Mouse (Mus musculus) lung, embryonic 16.5 days (tissue): ENCODE measurements around the gene Podxl2. TPM values are rescaled to one million over a fixed set of nuclear protein-coding genes. Genes with fewer than 3 reads are reported as not detected.

Experiments
- ATAC-seq: fragments of 200-750 bp; cut with Nextera tagmentation; 2 replicates; pipeline ENCODE4 v1.8.0; 2017; ENCODE audit warnings: low read depth, mild to moderate bottlenecking, moderate library complexity
- H3K27ac ChIP-seq: fragments of 300-500 bp; sonication (generic); 2 replicates; pipeline ENCODE4 v1.5.1; 2014; ENCODE audit warnings: mild to moderate bottlenecking, control low read depth, low read length
- H3K27me3 ChIP-seq: fragments of 300-500 bp; sonication (generic); 2 replicates; pipeline ENCODE4 v1.6.1; 2014; ENCODE audit warnings: low read depth, low read length, mixed read lengths; ENCODE audit not compliant: control insufficient read depth, insufficient read depth
- H3K36me3 ChIP-seq: fragments of 300-500 bp; sonication (generic); 2 replicates; pipeline ENCODE4 v1.6.1; 2014; ENCODE audit warnings: low read length; ENCODE audit not compliant: control insufficient read depth, insufficient read depth
- H3K4me1 ChIP-seq: fragments of 300-500 bp; sonication (generic); replicated peaks from 2 replicates; pipeline ENCODE4 v1.6.1; 2014; ENCODE audit warnings: low read length, mixed read lengths; ENCODE audit not compliant: control insufficient read depth, insufficient read depth
- H3K4me2 ChIP-seq: fragments of 300-500 bp; sonication (generic); 2 replicates; pipeline ENCODE4 v1.6.1; 2014; ENCODE audit warnings: low read depth, low read length, control low read depth
- H3K4me3 ChIP-seq: fragments of 300-500 bp; sonication (generic); 2 replicates; pipeline ENCODE4 v1.5.1; 2014; ENCODE audit warnings: mild to moderate bottlenecking, low read length, control low read depth
- H3K9ac ChIP-seq: fragments of 300-500 bp; sonication (generic); 2 replicates; pipeline ENCODE4 v1.6.1; 2014; ENCODE audit warnings: low read length, control low read depth
- H3K9me3 ChIP-seq: fragments of 300-500 bp; sonication (generic); 2 replicates; pipeline ENCODE4 v1.6.1; 2016; ENCODE audit warnings: low read length; ENCODE audit not compliant: control insufficient read depth
- WGBS: fragments of 180-500 bp; shearing (Covaris S2); extraction: QIAGEN DNeasy Blood & Tissue Kit; methylation state at CpG from one replicate; pipeline ENCODE4 v1.1.7; 2014; 5-methylcytosine and 5-hydroxymethylcytosine counted together
- polyA plus RNA-seq: library from polyadenylated mRNA; unstranded; fragments of >200 nt; fragmentation: Nextera tagmentation; extraction: Ambion mirVana; gene quantifications from 2 replicates; pipeline ENCODE4 v1.2.1, GENCODE M21; 2015

The Podxl2 gene
- polyA plus RNA-seq, 1 experiment from 2014 or later, result 35.1 TPM

- ATAC-seq, result no peak
- Histone ChIP-seq H3K4me3 (no peak overlapping the region), H3K36me3 (peaks cover 16% of the 10 kb centered on the region), H3K9ac (no peak overlapping the region), H3K4me2 (no peak overlapping the region), H3K27ac (no peak overlapping the region; the same call in 1 of the 2 replicates), H3K9me3 (no peaks in the 10 kb centered on the region), H3K4me1 (peaks cover 14% of the 10 kb centered on the region), H3K27me3 (no peaks in the 10 kb centered on the region)
- 89% methylated on average over 12 of the region's 12 CpGs for WGBS
Observed at GRCm38 (mm10) chr6:88837999-88838398, 36.8 kb downstream of the Podxl2 start.

- Histone ChIP-seq H3K4me2 (no peak overlapping the region), H3K9me3 (no peaks in the 10 kb centered on the region), H3K9ac (no peak overlapping the region), H3K4me3 (no peak overlapping the region), H3K27me3 (no peaks in the 10 kb centered on the region), H3K36me3 (peaks cover 16% of the 10 kb centered on the region), H3K27ac (peak overlapping the region; percentile 82), H3K4me1 (peaks cover 13% of the 10 kb centered on the region)
- WGBS, result 61% methylated on average over 28 of the region's 28 CpGs
- ATAC-seq, result peak; percentile 78
Observed at GRCm38 (mm10) chr6:88836178-88836819, 38.5 kb downstream of the Podxl2 start.

- Histone ChIP-seq H3K4me2 (no peak overlapping the region), H3K36me3 (peaks cover 16% of the 10 kb centered on the region), H3K9ac (no peak overlapping the region), H3K4me1 (peaks cover 4% of the 10 kb centered on the region), H3K27me3 (no peaks in the 10 kb centered on the region), H3K4me3 (no peak overlapping the region), H3K27ac (no peak overlapping the region), H3K9me3 (no peaks in the 10 kb centered on the region)
- WGBS, result 75% methylated on average over 5 of the region's 5 CpGs
- no peak for ATAC-seq
Observed at GRCm38 (mm10) chr6:88835047-88835446, 39.8 kb downstream of the Podxl2 start.

GRCm38 (mm10) chr6:88833340-88834140 lies 41.3 kb downstream of the Podxl2 start:
- no peak overlapping the region for H3K9ac ChIP-seq
- H3K4me3 ChIP-seq, result no peak overlapping the region
- H3K36me3 ChIP-seq, result peaks cover 11% of the 10 kb centered on the region
- H3K9me3 ChIP-seq, result no peaks in the 10 kb centered on the region
- no peak overlapping the region for H3K4me2 ChIP-seq
- WGBS, result 63% methylated on average over 5 of the region's 5 CpGs
- peaks cover 4% of the 10 kb centered on the region for H3K4me1 ChIP-seq
- no peak overlapping the region for H3K27ac ChIP-seq
- H3K27me3 ChIP-seq, result no peaks in the 10 kb centered on the region
- no peak for ATAC-seq

- H3K9me3 ChIP-seq, result no peaks in the 10 kb centered on the region
- WGBS, result 74% methylated on average over 5 of the region's 5 CpGs
- H3K4me1 ChIP-seq, result peaks cover 4% of the 10 kb centered on the region
- H3K27ac ChIP-seq, result no peak overlapping the region
- H3K4me3 ChIP-seq, result no peak overlapping the region
- no peak overlapping the region for H3K4me2 ChIP-seq
- no peaks in the 10 kb centered on the region for H3K27me3 ChIP-seq
- ATAC-seq, result no peak
- no peak overlapping the region for H3K9ac ChIP-seq
- H3K36me3 ChIP-seq, result peaks cover 2% of the 10 kb centered on the region
Observed at GRCm38 (mm10) chr6:88832663-88833062, 42.2 kb downstream of the Podxl2 start.

GRCm38 (mm10) chr6:88831456-88831855 lies 43.4 kb downstream of the Podxl2 start:
- Histone ChIP-seq H3K36me3 (no peaks in the 10 kb centered on the region), H3K9me3 (no peaks in the 10 kb centered on the region), H3K27me3 (no peaks in the 10 kb centered on the region), H3K4me3 (no peak overlapping the region), H3K4me1 (peaks cover 6% of the 10 kb centered on the region), H3K27ac (no peak overlapping the region), H3K4me2 (no peak overlapping the region), H3K9ac (no peak overlapping the region)
- peak; percentile 12; the same call in 1 of the 2 replicates for ATAC-seq
- WGBS, result 25% methylated on average over 8 of the region's 8 CpGs

- 81% methylated on average over 6 of the region's 6 CpGs for WGBS
- no peak overlapping the region for H3K9ac ChIP-seq
- H3K27me3 ChIP-seq, result no peaks in the 10 kb centered on the region
- H3K9me3 ChIP-seq, result no peaks in the 10 kb centered on the region
- H3K4me3 ChIP-seq, result no peak overlapping the region
- peaks cover 7% of the 10 kb centered on the region for H3K4me1 ChIP-seq
- no peak for ATAC-seq
- H3K4me2 ChIP-seq, result no peak overlapping the region
- no peak overlapping the region for H3K27ac ChIP-seq
- no peaks in the 10 kb centered on the region for H3K36me3 ChIP-seq
Observed at GRCm38 (mm10) chr6:88830112-88830702, 44.6 kb downstream of the Podxl2 start.

- Histone ChIP-seq H3K27me3 (no peaks in the 10 kb centered on the region), H3K4me1 (peaks cover 7% of the 10 kb centered on the region), H3K4me3 (no peak overlapping the region), H3K9me3 (no peaks in the 10 kb centered on the region), H3K9ac (no peak overlapping the region), H3K27ac (no peak overlapping the region), H3K36me3 (no peaks in the 10 kb centered on the region), H3K4me2 (no peak overlapping the region)
- WGBS, result 85% methylated on average over 4 of the region's 4 CpGs
- no peak for ATAC-seq
Observed at GRCm38 (mm10) chr6:88829579-88829978, 45.3 kb downstream of the Podxl2 start.
